ENCODE assay signal across 19 mouse cellular contexts in the genomic region with DNA sequence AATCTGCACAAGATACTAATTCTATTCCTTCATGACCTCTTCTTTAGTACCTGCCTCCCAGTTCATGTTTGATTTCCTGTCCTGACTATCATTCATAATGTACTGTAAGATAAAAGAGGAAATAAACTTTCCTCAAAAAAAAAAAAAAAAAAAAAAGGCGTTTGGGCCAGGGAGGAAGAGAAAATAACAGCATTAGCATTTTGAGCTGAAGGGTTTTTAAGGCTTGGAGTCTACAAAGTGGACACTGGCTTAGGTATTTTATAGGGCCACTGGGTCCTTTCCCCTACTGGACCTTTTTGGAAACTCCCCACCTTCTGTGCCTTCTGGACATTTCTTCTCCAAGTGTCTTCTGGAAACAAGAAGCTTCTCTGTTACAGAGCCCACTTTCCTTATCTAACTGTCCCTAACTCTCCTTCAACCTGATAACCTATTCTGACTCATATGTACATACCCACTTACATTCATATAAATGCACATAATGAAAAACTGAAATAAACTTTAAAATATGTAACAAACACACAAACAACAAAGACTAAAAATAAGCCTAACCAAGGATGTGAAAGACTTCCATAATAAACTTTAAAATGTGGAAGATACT. TPM values are rescaled to one million over a fixed set of nuclear protein-coding genes. Genes with fewer than 3 reads are reported as not detected.
DNase-seq lines count a peak whose midpoint lies in the region; ATAC-seq and TF ChIP-seq lines count a peak whose summit lies in the region.
"Had no signal": no experiment of that assay in that cellular context is flagged by ENCODE, and none has a peak within 500 bp of the region (broad histone marks: within the 10 kb centered on the region; RNA-seq: fewer than 3 reads in every experiment).

No protein-coding gene starts in this region.

- no peak overlapping the region for H3K27ac ChIP-seq in intestine, postnatal 0 days (ENCODE audit: low read depth, low read length)
- H3K27ac ChIP-seq in intestine, embryonic 16.5 days (ENCODE audit: low read length) = no peak overlapping the region
- no peak overlapping the region for H3K27ac ChIP-seq in CH12.LX (ENCODE audit: insufficient read depth, low read depth)
- H3K27ac ChIP-seq: embryonic facial prominence, embryonic 10.5 days; embryonic facial prominence, embryonic 12.5 days had no signal

- no peaks in the 10 kb centered on the region for H3K9me3 ChIP-seq in intestine, postnatal 0 days (ENCODE audit: control insufficient read depth)
- H3K9me3 ChIP-seq in intestine, embryonic 16.5 days (ENCODE audit: control insufficient read depth, low read length) = 0 out of 2 replicates have a peak, but pooled peaks cover under 1% of the 10 kb centered on the region
- H3K9me3 ChIP-seq in CH12.LX (replicated peaks; ENCODE audit: low read length) = no peaks in the 10 kb centered on the region
- H3K9me3 ChIP-seq: embryonic facial prominence, embryonic 10.5 days; embryonic facial prominence, embryonic 12.5 days had no signal

- no CpG with 5 or more reads among the region's 1 CpGs for WGBS in intestine, postnatal 0 days
- 70% methylated on average over 1 of the region's 1 CpGs for WGBS in intestine, embryonic 16.5 days

- in situ Hi-C loops in CH12.LX (cut with MboI; ENCODE audit: low pct_ligation_motif_present, low pct_unique_long_range_greater_than_20kb, low sequenced_read_pairs) = no loop called here

- TF ChIP-seq POLR2A in CH12.LX (IDR thresholded peaks at IDR 0.05; ENCODE audit: low read depth, low read length) = no peak

- dilution Hi-C loops in CH12.LX (cut with MboI; ENCODE audit: extremely low pct_ligation_motif_present, extremely low pct_unique_long_range_greater_than_20kb, low sequenced_read_pairs) = no loop called here

- no peaks in the 10 kb centered on the region for H3K27me3 ChIP-seq in intestine, postnatal 0 days (replicated peaks; ENCODE audit: control insufficient read depth, insufficient read depth, low read length)
- no peaks in the 10 kb centered on the region for H3K27me3 ChIP-seq in intestine, embryonic 16.5 days (replicated peaks; ENCODE audit: control insufficient read depth, insufficient read depth, low read length)
- H3K27me3 ChIP-seq in CH12.LX (replicated peaks) = no peaks in the 10 kb centered on the region
- H3K27me3 ChIP-seq: embryonic facial prominence, embryonic 12.5 days had no signal

- no peak overlapping the region for H3K9ac ChIP-seq in intestine, postnatal 0 days (ENCODE audit: low read depth, low read length)
- no peak overlapping the region for H3K9ac ChIP-seq in intestine, embryonic 16.5 days (ENCODE audit: low read depth, low read length)
- H3K9ac ChIP-seq in CH12.LX (ENCODE audit: insufficient read depth, low read depth) = no peak overlapping the region
- H3K9ac ChIP-seq: embryonic facial prominence, embryonic 12.5 days had no signal

- no peak overlapping the region for H3K4me3 ChIP-seq in intestine, postnatal 0 days (ENCODE audit: low read depth, low read length)
- H3K4me3 ChIP-seq in intestine, embryonic 16.5 days (ENCODE audit: low read length) = no peak overlapping the region
- no peak overlapping the region for H3K4me3 ChIP-seq in CH12.LX (replicated peaks in 1 of 3; ENCODE audit: low read depth in 2 of 3, low read length in 2 of 3, poor library complexity in 1 of 3)
- H3K4me3 ChIP-seq: embryonic facial prominence, embryonic 10.5 days; embryonic facial prominence, embryonic 12.5 days had no signal

- TF ChIP-seq RAD21 in CH12.LX (IDR thresholded peaks at IDR 0.05; ENCODE audit: low read depth, low read length) = no peak

- TF ChIP-seq EP300 in CH12.LX (IDR thresholded peaks at IDR 0.05; ENCODE audit: low read length) = no peak

- no peaks in the 10 kb centered on the region for H3K79me2 ChIP-seq in CH12.LX (replicated peaks; ENCODE audit: control insufficient read depth, extremely low read depth, insufficient read depth, poor library complexity, severe bottlenecking)

- H3K4me1 ChIP-seq in intestine, postnatal 0 days (replicated peaks; ENCODE audit: control insufficient read depth, insufficient read depth, low read length) = no peaks in the 10 kb centered on the region
- H3K4me1 ChIP-seq in intestine, embryonic 16.5 days (ENCODE audit: control insufficient read depth, insufficient read depth, low read length) = no peaks in the 10 kb centered on the region
- H3K4me1 ChIP-seq in CH12.LX (ENCODE audit: control insufficient read depth in 1 of 2, insufficient read depth in 2 of 2) = no peaks in the 10 kb centered on the region
- H3K4me1 ChIP-seq: embryonic facial prominence, embryonic 10.5 days; embryonic facial prominence, embryonic 12.5 days had no signal

- DNase-seq in CH12.LX (ENCODE audit: extremely low read depth) (no peak), MEL-GATA-1-ER (ENCODE audit: extremely low read depth, low read depth) (peak; percentile 11)
- DNase-seq: adrenal gland, adult 2 months; adrenal gland, postnatal 10 days; adrenal gland, postnatal 25 days; B cell, adult 2 months; cerebellum, adult 11-12 months; cerebellum, adult 2 months; cerebellum, adult 9-10 months; cerebellum, postnatal 10 days; cerebellum, postnatal 25 days had no signal

- H3K4me2 ChIP-seq in intestine, postnatal 0 days (replicated peaks; ENCODE audit: low read depth) = 0 out of 2 replicates have a peak overlapping the region, but pooled peaks have one; percentile 3
- H3K4me2 ChIP-seq in intestine, embryonic 16.5 days (ENCODE audit: low read depth, low read length) = no peak overlapping the region
- no peak overlapping the region for H3K4me2 ChIP-seq in CH12.LX (ENCODE audit: insufficient read depth, low read depth, poor library complexity, severe bottlenecking)
- H3K4me2 ChIP-seq: embryonic facial prominence, embryonic 12.5 days had no signal

- no peak for TF ChIP-seq CTCF in intestine, postnatal 0 days (IDR thresholded peaks at IDR 0.05; ENCODE audit: low read depth)
- no peak for TF ChIP-seq CTCF in CH12.LX (conservative IDR thresholded peaks at IDR 0.05 in 1 of 2, IDR thresholded peaks at IDR 0.05 in 1 of 2; ENCODE audit: low read depth in 2 of 2, low read length in 2 of 2)

- no peaks in the 10 kb centered on the region for H3K36me3 ChIP-seq in intestine, postnatal 0 days (ENCODE audit: control insufficient read depth, insufficient read depth)
- H3K36me3 ChIP-seq in intestine, embryonic 16.5 days (ENCODE audit: control insufficient read depth, insufficient read depth, low read length) = no peaks in the 10 kb centered on the region
- peaks cover 0 to 5% of the 10 kb centered on the region in 2 experiments for H3K36me3 ChIP-seq in CH12.LX (replicated peaks in 1 of 2; ENCODE audit: control insufficient read depth in 1 of 2, insufficient read depth in 1 of 2, low read length in 1 of 2)
- H3K36me3 ChIP-seq: embryonic facial prominence, embryonic 12.5 days had no signal

- no peak for ATAC-seq in intestine, postnatal 0 days
- no peak for ATAC-seq in intestine, embryonic 16.5 days
- no peak for ATAC-seq in cerebellum, adult (ENCODE audit: insufficient number of reproducible peaks, low FRiP score, low TSS enrichment)
- ATAC-seq: CD4-positive, CD25-positive, alpha-beta regulatory T cell, adult 4 months; forebrain, embryonic 14.5 days; forebrain, embryonic 16.5 days had no signal

TF ChIP-seq in CH12.LX, 34 proteins besides CTCF, POLR2A, EP300 and RAD21:
- TF ChIP-seq ZNF384 (IDR thresholded peaks at IDR 0.05; ENCODE audit: low read depth, low read length) (peak; percentile 19; the same call in 1 of the 2 replicates), CHD1 (IDR thresholded peaks at IDR 0.05; ENCODE audit: low read depth, low read length) (no peak)

RNA-seq across cellular contexts. Expression of a gene that starts 18.8 kb away (rescaled TPM):
- 12.5 and 14.5 TPM in 2 replicates for polyA plus RNA-seq in intestine, postnatal 0 days (2015; fragmentation: Nextera tagmentation; extraction: Ambion mirVana)
- 11.6 and 13.0 TPM in 2 replicates for polyA plus RNA-seq in intestine, embryonic 16.5 days (2015; fragmentation: Nextera tagmentation; extraction: Ambion mirVana)
- total RNA-seq in CH12.LX (2012; rRNA removed) (9.3 and 10.9 TPM in 2 replicates), CH12.LX (2014; rRNA removed) (14.4 and 17.2 TPM in 2 replicates)
- polyA plus RNA-seq in CH12.LX (2012; ENCODE audit: insufficient read length, low read depth) = 16.5 and 19.7 TPM in 2 replicates
